Mouse (Mus musculus): ENCODE measurements around the gene Ap1m2. TPM values are rescaled to one million over a fixed set of nuclear protein-coding genes. Genes with fewer than 3 reads are reported as not detected.

Gene Ap1m2
- polyA plus RNA-seq, 1 experiment from 2014 or later, result 9.5 TPM

DNA sequence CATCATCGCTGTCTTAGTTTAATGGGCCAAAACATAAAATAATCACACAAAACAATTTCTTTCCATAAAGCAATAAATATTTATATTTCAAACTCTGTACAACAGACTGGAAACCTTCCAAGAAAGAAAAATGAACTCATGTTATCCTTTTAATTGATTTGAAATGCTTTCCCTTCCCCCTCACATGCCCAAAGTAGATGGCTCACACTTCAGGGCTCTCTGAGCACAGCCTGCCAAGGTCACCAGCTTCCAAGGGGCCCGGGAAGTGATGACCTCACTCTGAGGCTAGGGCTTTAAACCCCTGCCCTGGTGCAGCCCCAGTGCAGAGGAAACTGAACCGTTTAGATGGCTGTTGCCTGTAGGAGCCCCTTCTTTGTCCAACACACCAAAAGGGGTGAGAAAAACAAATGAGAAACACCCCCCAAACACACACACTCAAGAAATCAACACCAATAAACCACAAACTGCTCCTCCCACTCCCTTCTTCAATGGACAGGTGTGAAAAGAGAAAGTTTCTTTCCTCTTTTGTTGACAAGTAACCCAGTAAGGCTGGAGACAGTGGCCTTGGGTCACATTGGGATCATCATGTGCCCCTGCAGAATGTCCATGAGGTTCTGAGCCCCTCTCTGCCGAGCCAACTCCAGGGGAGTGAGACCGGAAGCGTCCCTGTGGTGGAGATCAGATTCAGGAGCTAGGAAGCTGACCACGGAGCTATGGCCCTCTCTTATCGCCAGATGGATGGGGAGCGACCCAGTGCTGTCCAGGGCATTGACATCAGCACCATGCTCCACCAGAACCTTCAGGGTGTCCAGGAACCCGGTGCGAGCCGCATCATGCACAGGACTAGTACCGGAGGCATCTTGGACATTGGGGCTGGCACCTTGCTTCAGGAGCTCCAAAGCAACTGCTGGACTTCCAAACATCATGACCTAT lies 23.5 kb downstream of the Ap1m2 start:
- H3K36me3 ChIP-seq, result peaks cover 18% of the 10 kb centered on the region
- peaks cover 26% of the 10 kb centered on the region for H3K4me1 ChIP-seq (replicated peaks)
- no peaks in the 10 kb centered on the region for H3K9me3 ChIP-seq
- no peaks in the 10 kb centered on the region for H3K27me3 ChIP-seq
- no peak for ATAC-seq (ENCODE audit: insufficient number of reproducible peaks, insufficient read depth, low FRiP score, low TSS enrichment, low read depth)
- no peak overlapping the region for H3K9ac ChIP-seq (replicated peaks)
- peak overlapping the region; percentile 92 for H3K4me2 ChIP-seq
- H3K27ac ChIP-seq, result peak overlapping the region; percentile 78
- whole genome bisulfite sequencing, result 77% methylated on average over 13 of the region's 13 CpGs
- peak overlapping the region; percentile 82 for H3K4me3 ChIP-seq (replicated peaks)

DNA sequence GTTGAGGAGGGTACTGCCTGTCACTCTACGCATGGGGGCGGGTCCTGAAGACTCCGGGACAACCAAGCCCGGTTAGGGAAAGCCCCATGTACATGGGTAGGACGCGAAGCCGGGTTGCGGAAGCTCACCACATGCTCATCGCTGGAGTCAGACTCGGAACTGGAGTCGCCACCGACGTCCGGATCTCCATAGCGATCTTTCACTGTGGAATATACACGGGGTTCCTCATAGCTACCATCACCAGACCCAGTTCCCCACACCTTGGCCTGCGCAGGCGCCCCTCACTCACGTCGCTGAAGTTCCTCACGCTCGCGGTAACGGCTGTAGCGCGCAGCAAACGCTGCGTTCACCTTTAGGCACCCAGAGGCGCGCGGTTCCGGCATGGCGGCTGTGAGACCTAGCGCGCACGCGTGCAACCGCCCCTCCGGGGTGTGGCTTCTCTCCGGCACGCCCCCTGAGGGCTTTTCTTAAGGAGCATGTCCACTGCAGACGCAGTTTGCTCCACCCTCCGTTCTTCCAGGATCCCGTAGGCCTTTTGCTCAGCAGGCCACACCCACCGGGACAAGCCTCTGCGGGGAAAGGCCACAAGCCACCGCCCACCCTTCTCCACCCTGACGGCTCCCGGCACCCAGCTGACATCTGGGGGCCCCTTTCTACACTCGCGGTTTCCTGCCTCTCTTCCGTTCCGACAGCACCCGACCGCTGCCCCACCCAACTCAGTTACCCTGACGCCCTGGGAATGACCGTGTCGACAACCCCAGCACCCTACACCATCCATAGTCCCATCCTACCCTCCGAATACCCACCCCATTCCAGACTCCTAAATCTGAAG lies 24.4 kb downstream of the Ap1m2 start, which contains the start of gene Kri1:
Gene Kri1 (minus strand): TSS at position 399 of the 832 bp plus-strand sequence.
- Histone ChIP-seq H3K9ac (replicated peaks) (peak within 1 kb of the TSS; percentile 76), H3K9me3 (no peaks in the 10 kb centered on the region), H3K27me3 (no peaks in the 10 kb centered on the region), H3K4me1 (replicated peaks) (peaks cover 26% of the 10 kb centered on the region), H3K4me2 (peak within 1 kb of the TSS; percentile 92), H3K36me3 (peaks cover 23% of the 10 kb centered on the region), H3K27ac (peak within 1 kb of the TSS; percentile 78), H3K4me3 (replicated peaks) (peak within 1 kb of the TSS; percentile 82)
- WGBS, result under 1% methylated on average over 59 of the region's 59 CpGs
- ATAC-seq (ENCODE audit: insufficient number of reproducible peaks, insufficient read depth, low FRiP score, low TSS enrichment, low read depth), result peak; percentile 57

DNA sequence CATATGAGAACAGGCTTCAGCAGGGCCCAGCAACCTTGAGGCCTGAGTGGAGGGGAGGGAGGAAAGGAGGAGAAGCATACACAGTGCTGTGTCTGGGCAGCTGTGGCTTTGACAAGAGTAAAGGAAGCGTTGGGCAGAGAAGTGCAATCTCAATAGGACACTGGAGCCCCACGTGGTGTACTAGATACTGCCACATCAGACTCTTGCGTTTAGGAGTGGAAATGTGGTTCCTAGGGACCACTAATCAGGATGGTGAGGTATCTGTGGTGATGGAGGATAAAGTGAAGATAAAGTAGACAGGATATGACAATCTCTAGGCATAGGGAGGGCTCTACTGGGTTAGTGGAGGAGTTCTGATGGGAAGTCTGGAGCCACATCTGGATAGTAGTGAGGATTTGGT lies 25.4 kb downstream of the Ap1m2 start:
- no peaks in the 10 kb centered on the region for H3K27me3 ChIP-seq
- peak overlapping the region; percentile 76 for H3K9ac ChIP-seq (replicated peaks)
- H3K36me3 ChIP-seq, result peaks cover 33% of the 10 kb centered on the region
- 61% methylated on average over 3 of the region's 3 CpGs for WGBS
- H3K4me1 ChIP-seq (replicated peaks), result peaks cover 26% of the 10 kb centered on the region
- peak overlapping the region; percentile 92 for H3K4me2 ChIP-seq
- peak overlapping the region; percentile 82 for H3K4me3 ChIP-seq (replicated peaks)
- H3K9me3 ChIP-seq, result no peaks in the 10 kb centered on the region
- H3K27ac ChIP-seq, result no peak overlapping the region
- no peak for ATAC-seq (ENCODE audit: insufficient number of reproducible peaks, insufficient read depth, low FRiP score, low TSS enrichment, low read depth)

DNA sequence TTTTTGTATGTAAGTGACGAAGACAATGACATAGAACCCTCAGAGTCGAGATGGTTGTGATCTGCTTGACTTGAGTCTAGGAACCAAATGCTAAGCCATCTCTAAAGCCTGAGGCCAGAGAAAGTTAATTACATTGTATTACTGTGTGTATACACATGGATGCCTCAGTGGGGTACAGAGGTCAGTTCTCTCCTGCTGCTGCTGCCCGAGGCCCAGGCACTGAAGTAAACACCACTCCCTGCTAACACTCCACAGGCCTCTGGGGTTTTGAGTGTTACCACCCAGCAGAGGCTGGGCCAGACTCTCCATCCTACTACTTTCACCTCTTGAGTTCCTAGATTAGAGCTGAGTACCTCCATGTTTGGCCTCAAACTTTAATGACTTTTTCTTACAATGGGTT lies 28.1 kb downstream of the Ap1m2 start:
- ATAC-seq (ENCODE audit: insufficient number of reproducible peaks, insufficient read depth, low FRiP score, low TSS enrichment, low read depth), result no peak
- Histone ChIP-seq H3K4me1 (replicated peaks) (peaks cover 15% of the 10 kb centered on the region), H3K36me3 (peaks cover 59% of the 10 kb centered on the region), H3K4me3 (replicated peaks) (no peak overlapping the region), H3K9me3 (no peaks in the 10 kb centered on the region), H3K4me2 (no peak overlapping the region), H3K27ac (no peak overlapping the region), H3K27me3 (no peaks in the 10 kb centered on the region), H3K9ac (replicated peaks) (no peak overlapping the region)
- 87% methylated on average over 3 of the region's 3 CpGs for WGBS

DNA sequence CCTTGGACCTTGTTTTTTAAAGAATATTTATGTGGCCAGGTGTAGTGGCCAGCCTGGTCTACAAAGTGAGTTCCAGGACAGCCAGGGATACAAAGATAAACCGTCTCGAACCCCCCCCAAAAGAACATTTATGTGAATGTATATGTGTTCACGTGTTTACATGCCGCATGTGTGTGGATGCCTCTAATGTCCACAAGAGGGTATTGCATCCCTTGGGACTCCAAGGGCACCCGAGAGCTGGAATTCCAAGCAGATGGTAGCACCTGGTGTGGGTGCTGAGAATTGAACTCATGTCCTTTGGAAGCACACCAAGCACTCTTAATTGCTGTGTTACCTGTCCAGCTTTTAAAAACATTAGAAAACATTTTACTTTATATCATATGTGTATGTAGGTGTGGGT lies 28.5 kb downstream of the Ap1m2 start:
- Histone ChIP-seq H3K36me3 (peaks cover 64% of the 10 kb centered on the region), H3K4me1 (replicated peaks) (peaks cover 15% of the 10 kb centered on the region), H3K27me3 (no peaks in the 10 kb centered on the region), H3K9me3 (no peaks in the 10 kb centered on the region), H3K9ac (replicated peaks) (no peak overlapping the region), H3K4me2 (no peak overlapping the region), H3K27ac (no peak overlapping the region), H3K4me3 (replicated peaks) (no peak overlapping the region)
- WGBS, result 92% methylated on average over 5 of the region's 5 CpGs
- no peak for ATAC-seq (ENCODE audit: insufficient number of reproducible peaks, insufficient read depth, low FRiP score, low TSS enrichment, low read depth)

DNA sequence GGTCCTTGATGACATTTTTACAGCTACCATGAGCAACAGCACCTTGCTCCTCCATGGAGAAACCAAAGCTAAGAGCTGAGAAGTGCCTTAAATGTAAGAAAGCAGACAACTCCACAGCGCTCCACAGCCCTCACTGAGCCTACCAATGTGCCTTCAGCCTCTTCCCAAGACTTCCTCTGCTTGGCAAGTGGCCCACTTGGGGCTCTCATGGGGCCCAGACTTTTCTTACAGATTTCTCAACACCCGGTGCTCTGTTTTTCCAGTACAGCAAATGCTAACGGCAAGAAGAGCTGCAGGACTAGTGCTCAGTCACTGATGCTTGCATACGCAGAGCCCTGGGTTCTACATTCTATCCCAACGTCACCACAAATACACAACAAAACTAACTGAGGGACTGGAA lies 34.4 kb downstream of the Ap1m2 start:
- Histone ChIP-seq H3K9ac (replicated peaks) (no peak overlapping the region), H3K4me1 (replicated peaks) (no peaks in the 10 kb centered on the region), H3K4me3 (replicated peaks) (no peak overlapping the region), H3K27me3 (no peaks in the 10 kb centered on the region), H3K4me2 (no peak overlapping the region), H3K9me3 (no peaks in the 10 kb centered on the region), H3K27ac (no peak overlapping the region), H3K36me3 (peaks cover 98% of the 10 kb centered on the region)
- ATAC-seq (ENCODE audit: insufficient number of reproducible peaks, insufficient read depth, low FRiP score, low TSS enrichment, low read depth), result no peak
- 94% methylated on average over 5 of the region's 5 CpGs for WGBS

DNA sequence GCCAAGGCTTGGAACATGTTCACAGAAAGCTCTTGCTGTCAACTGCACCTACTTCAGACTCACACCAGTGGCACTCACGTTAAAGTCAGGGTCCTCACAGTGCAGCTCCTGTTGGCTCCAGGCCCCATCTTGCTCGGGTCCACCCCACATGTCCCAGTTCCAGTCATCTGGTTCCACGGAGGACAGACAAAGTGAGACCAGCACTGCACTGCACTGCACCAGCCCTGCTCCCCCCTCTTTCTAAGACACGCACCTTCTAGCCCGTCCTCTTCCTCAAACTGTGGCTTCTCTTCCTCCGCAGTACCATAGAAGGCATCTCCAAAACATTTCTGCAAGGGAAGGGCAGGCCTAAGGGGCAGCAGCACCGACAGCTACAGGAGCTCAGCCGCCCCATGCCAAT lies 35.8 kb downstream of the Ap1m2 start:
- no peaks in the 10 kb centered on the region for H3K27me3 ChIP-seq
- no peak overlapping the region for H3K4me2 ChIP-seq
- no peaks in the 10 kb centered on the region for H3K4me1 ChIP-seq (replicated peaks)
- 91% methylated on average over 8 of the region's 8 CpGs for WGBS
- H3K9ac ChIP-seq (replicated peaks), result no peak overlapping the region
- no peaks in the 10 kb centered on the region for H3K9me3 ChIP-seq
- no peak overlapping the region for H3K27ac ChIP-seq
- H3K4me3 ChIP-seq (replicated peaks), result no peak overlapping the region
- peaks cover 98% of the 10 kb centered on the region for H3K36me3 ChIP-seq
- ATAC-seq (ENCODE audit: insufficient number of reproducible peaks, insufficient read depth, low FRiP score, low TSS enrichment, low read depth), result no peak

DNA sequence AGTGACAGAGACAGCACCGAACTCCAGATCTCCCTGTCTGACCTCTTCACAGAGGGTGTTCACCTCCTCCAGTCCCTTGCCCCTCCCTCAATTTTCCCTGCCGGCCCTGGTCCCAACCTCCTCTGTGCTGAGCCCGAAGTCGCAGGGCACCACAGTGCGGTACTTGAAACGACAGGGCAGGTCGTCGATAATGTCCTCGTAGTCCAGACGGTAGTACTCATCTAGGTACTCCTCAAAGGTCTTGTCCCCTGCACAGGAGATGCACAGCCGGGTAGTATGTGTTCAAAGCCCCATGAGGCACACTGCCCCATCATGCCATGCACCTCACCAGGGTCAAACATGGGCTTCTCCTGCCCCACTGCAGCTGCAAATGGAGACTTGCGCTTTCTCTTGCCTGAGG lies 36.4 kb downstream of the Ap1m2 start:
- Histone ChIP-seq H3K4me3 (replicated peaks) (no peak overlapping the region), H3K9me3 (no peaks in the 10 kb centered on the region), H3K9ac (replicated peaks) (no peak overlapping the region), H3K36me3 (peaks cover 98% of the 10 kb centered on the region), H3K4me2 (no peak overlapping the region), H3K27me3 (no peaks in the 10 kb centered on the region), H3K4me1 (replicated peaks) (no peaks in the 10 kb centered on the region), H3K27ac (no peak overlapping the region)
- WGBS, result 91% methylated on average over 12 of the region's 12 CpGs
- no peak for ATAC-seq (ENCODE audit: insufficient number of reproducible peaks, insufficient read depth, low FRiP score, low TSS enrichment, low read depth)

DNA sequence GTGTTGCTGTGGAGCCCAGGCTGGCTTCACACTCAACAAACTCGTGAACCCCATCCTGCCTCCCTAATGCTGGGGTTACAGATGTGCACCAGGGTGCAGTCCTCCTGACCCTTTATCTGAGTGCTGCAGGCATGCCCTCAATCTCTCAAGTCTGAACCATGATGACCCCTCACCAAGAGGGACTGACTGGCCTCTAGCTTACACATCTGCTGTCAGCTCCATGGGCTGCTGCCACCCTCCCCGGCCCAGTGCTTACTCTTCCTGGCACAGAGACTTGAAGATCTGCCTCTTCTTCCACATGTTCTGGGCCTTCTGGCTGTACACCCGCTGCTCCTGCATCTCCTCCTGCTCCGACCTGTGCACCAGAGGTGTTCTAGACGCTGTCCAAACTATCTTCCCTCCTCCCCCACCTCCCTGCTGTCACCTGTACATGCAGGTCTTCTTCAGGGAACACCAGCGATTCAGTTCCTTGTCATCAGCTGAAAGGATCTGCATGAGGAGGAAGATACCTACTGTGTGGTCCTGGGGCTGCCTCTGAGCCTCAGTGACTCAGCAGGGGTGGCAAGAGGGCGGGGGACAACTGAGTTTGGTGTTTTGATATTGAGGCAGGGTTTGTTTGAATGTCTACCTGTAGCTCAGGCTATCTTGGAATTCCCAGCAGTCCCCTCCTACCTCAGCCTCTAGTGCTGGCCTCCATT lies 37.0 kb downstream of the Ap1m2 start:
- Histone ChIP-seq H3K4me3 (replicated peaks) (no peak overlapping the region), H3K9ac (replicated peaks) (no peak overlapping the region), H3K9me3 (no peaks in the 10 kb centered on the region), H3K36me3 (peaks cover 99% of the 10 kb centered on the region), H3K4me1 (replicated peaks) (no peaks in the 10 kb centered on the region), H3K27ac (no peak overlapping the region), H3K27me3 (no peaks in the 10 kb centered on the region), H3K4me2 (no peak overlapping the region)
- 82% methylated on average over 7 of the region's 7 CpGs for WGBS
- no peak for ATAC-seq (ENCODE audit: insufficient number of reproducible peaks, insufficient read depth, low FRiP score, low TSS enrichment, low read depth)

DNA sequence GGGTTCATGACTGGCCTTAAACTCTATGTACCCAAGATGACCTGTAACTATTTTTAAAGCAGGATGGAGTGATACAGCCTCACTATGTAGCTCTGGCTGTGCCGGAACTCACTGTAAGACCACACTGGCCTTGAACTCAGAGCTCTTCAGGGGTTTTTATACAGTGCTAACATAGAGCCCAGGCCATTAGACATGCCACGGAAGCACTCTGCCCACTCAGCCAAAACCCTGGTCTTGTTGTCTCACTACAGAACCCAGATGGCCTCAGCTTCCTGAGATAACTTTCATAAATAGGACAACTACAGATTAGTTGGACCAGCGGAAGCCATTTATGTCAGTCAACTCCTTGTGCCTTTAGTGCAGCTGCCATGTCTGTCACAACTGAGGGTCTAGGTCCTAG lies 37.8 kb downstream of the Ap1m2 start:
- WGBS, result 94% methylated on average over 3 of the region's 3 CpGs
- Histone ChIP-seq H3K9ac (replicated peaks) (no peak overlapping the region), H3K4me2 (no peak overlapping the region), H3K9me3 (no peaks in the 10 kb centered on the region), H3K27me3 (no peaks in the 10 kb centered on the region), H3K4me3 (replicated peaks) (no peak overlapping the region), H3K27ac (no peak overlapping the region), H3K4me1 (replicated peaks) (no peaks in the 10 kb centered on the region), H3K36me3 (peaks cover 97% of the 10 kb centered on the region)
- ATAC-seq (ENCODE audit: insufficient number of reproducible peaks, insufficient read depth, low FRiP score, low TSS enrichment, low read depth), result no peak

Data from limb, embryonic 12.5 days (tissue).